Mouse (Mus musculus): ENCODE measurements around the gene Abhd11.

- TF ChIP-seq CTCF (IDR thresholded peaks at IDR 0.05; ENCODE audit: low read depth), result no peak
- no peak for TF ChIP-seq EP300 (IDR thresholded peaks at IDR 0.05; ENCODE audit: low read depth)
Observed at GRCm38 (mm10) chr5:135039541-135039940, 30.6 kb downstream of the Abhd11 start.

Data from heart, postnatal 0 days (tissue).